Mouse (Mus musculus) CH12.LX (cell line): ENCODE results near the gene 1110008L16Rik. TPM values are rescaled to one million over a fixed set of nuclear protein-coding genes. Genes with fewer than 3 reads are reported as not detected.

Experiments
- DNase-seq: peaks from one replicate; pipeline ENCODE4 v3.0.0-alpha.2; 2013; ENCODE audit errors: extremely low read depth
- H3K27ac ChIP-seq: 2 replicates; pipeline ENCODE4 v1.5.1; 2012; ENCODE audit warnings: low read depth, mild to moderate bottlenecking, control low read depth, moderate library complexity; ENCODE audit not compliant: insufficient read depth
- H3K27me3 ChIP-seq: replicated peaks from 2 replicates; pipeline ENCODE3; 2012; ENCODE audit warnings: inconsistent platforms
- H3K36me3 ChIP-seq, 2 experiments: replicated peaks in 1 of 2; 2 replicates each; pipeline versions ENCODE3 to v1.6.1; 2012; ENCODE audit warnings: inconsistent platforms in 1 of 2, low read length in 1 of 2, mild to moderate bottlenecking in 1 of 2, mixed read lengths in 1 of 2, moderate library complexity in 1 of 2; ENCODE audit not compliant: control insufficient read depth in 1 of 2, insufficient read depth in 1 of 2
- H3K4me1 ChIP-seq, 2 experiments: 2 replicates each; pipeline ENCODE4 v1.6.1; 2012; ENCODE audit warnings: inconsistent platforms in 1 of 2, moderate library complexity in 1 of 2; ENCODE audit not compliant: insufficient read depth in 2 of 2, control insufficient read depth in 1 of 2
- H3K4me2 ChIP-seq: 2 replicates; pipeline ENCODE4 v1.6.1; 2012; ENCODE audit warnings: low read depth, mild to moderate bottlenecking, control low read depth; ENCODE audit not compliant: poor library complexity, insufficient read depth, severe bottlenecking
- H3K4me3 ChIP-seq, 3 experiments: fragments of 150-350 bp in 1 of 3; sonication (generic) in 1 of 3; replicated peaks in 1 of 3; 2 replicates each; pipeline versions ENCODE3 to v1.5.1; 2011 to 2012; ENCODE audit warnings: low read depth in 2 of 3, low read length in 2 of 3, mild to moderate bottlenecking in 2 of 3, moderate library complexity in 2 of 3, control low read depth in 1 of 3, improper control_type of control experiment in 1 of 3, inconsistent platforms in 1 of 3, mixed read lengths in 1 of 3; ENCODE audit not compliant: poor library complexity in 1 of 3
- H3K79me2 ChIP-seq: replicated peaks from 2 replicates; pipeline ENCODE4 v1.6.1; 2012; ENCODE audit warnings: mild to moderate bottlenecking, moderate library complexity; ENCODE audit not compliant: control insufficient read depth, poor library complexity, insufficient read depth, severe bottlenecking; ENCODE audit errors: extremely low read depth
- H3K9ac ChIP-seq: 2 replicates; pipeline ENCODE4 v1.6.1; 2012; ENCODE audit warnings: low read depth, mild to moderate bottlenecking, control low read depth, moderate library complexity; ENCODE audit not compliant: insufficient read depth
- H3K9me3 ChIP-seq: replicated peaks from 2 replicates; pipeline ENCODE3; 2012; ENCODE audit warnings: low read length, inconsistent platforms, mixed read lengths
- BHLHE40 ChIP-seq: IDR thresholded peaks from 2 replicates; pipeline ENCODE4 v1.6.1; 2011; ENCODE audit warnings: mild to moderate bottlenecking, low read depth, low read length, improper control_type of control experiment
- CHD2 ChIP-seq: IDR thresholded peaks from 2 replicates; pipeline ENCODE4 v1.6.1; 2011; ENCODE audit warnings: low read length, improper control_type of control experiment
- ELF1 ChIP-seq: IDR thresholded peaks from 2 replicates; pipeline ENCODE4 v1.6.1; 2014; ENCODE audit warnings: low read depth, mild to moderate bottlenecking, inconsistent platforms, low read length, improper control_type of control experiment
- GABPA ChIP-seq: IDR thresholded peaks from 2 replicates; pipeline ENCODE4 v1.6.1; 2012; ENCODE audit warnings: low read depth, low read length, improper control_type of control experiment, inconsistent platforms; ENCODE audit not compliant: insufficient replicate concordance
- IRF4 ChIP-seq: IDR thresholded peaks from 2 replicates; pipeline ENCODE4 v1.6.1; 2014; ENCODE audit warnings: low read depth, mild to moderate bottlenecking, inconsistent platforms, low read length, improper control_type of control experiment
- JUND ChIP-seq: conservative IDR thresholded peaks from 2 replicates; pipeline ENCODE4 v1.6.1; 2011; ENCODE audit warnings: low read depth, low read length, improper control_type of control experiment
- MAZ ChIP-seq: IDR thresholded peaks from 2 replicates; pipeline ENCODE4 v1.6.1; 2012; ENCODE audit warnings: low read depth, mild to moderate bottlenecking, inconsistent platforms, low read length, improper control_type of control experiment, moderate library complexity
- POLR2AphosphoS2 ChIP-seq: IDR thresholded peaks from 2 replicates; pipeline ENCODE4 v1.6.1; 2011; ENCODE audit warnings: low read depth, low read length, improper control_type of control experiment
- RAD21 ChIP-seq: IDR thresholded peaks from 2 replicates; pipeline ENCODE4 v1.6.1; 2011; ENCODE audit warnings: low read depth, mild to moderate bottlenecking, low read length, improper control_type of control experiment, moderate library complexity
- RCOR1 ChIP-seq: conservative IDR thresholded peaks from 2 replicates; pipeline ENCODE4 v1.6.1; 2012; ENCODE audit warnings: low read depth, mild to moderate bottlenecking, inconsistent platforms, low read length, improper control_type of control experiment
- SIN3A ChIP-seq: IDR thresholded peaks from 2 replicates; pipeline ENCODE4 v1.6.1; 2012; ENCODE audit warnings: low read length, improper control_type of control experiment, inconsistent platforms
- SMC3 ChIP-seq: IDR thresholded peaks from 2 replicates; pipeline ENCODE4 v1.6.1; 2011; ENCODE audit warnings: low read depth, low read length, improper control_type of control experiment
- TBP ChIP-seq: conservative IDR thresholded peaks from 2 replicates; pipeline ENCODE4 v1.6.1; 2011; ENCODE audit warnings: low read depth, low read length, improper control_type of control experiment
- TCF12 ChIP-seq: IDR thresholded peaks from 2 replicates; pipeline ENCODE4 v1.6.1; 2014; ENCODE audit warnings: low read depth, mild to moderate bottlenecking, inconsistent platforms, low read length, improper control_type of control experiment
- USF2 ChIP-seq: conservative IDR thresholded peaks from 2 replicates; pipeline ENCODE4 v1.6.1; 2011; ENCODE audit warnings: low read depth, low read length, improper control_type of control experiment
- ZKSCAN1 ChIP-seq: IDR thresholded peaks from 2 replicates; pipeline ENCODE4 v1.6.1; 2012; ENCODE audit warnings: low read depth, inconsistent platforms, low read length, improper control_type of control experiment, borderline replicate concordance
- ZNF384 ChIP-seq: IDR thresholded peaks from 2 replicates; pipeline ENCODE4 v1.6.1; 2012; ENCODE audit warnings: low read depth, low read length, improper control_type of control experiment, inconsistent platforms
- dilution Hi-C: fragments of 300-500 bp; cut with MboI; formaldehyde crosslinking; loops from 2 replicates; pipeline ENCODE4 v1.14.3; 2020; ENCODE audit warnings: low sequenced_read_pairs; ENCODE audit not compliant: extremely low pct_unique_long_range_greater_than_20kb, extremely low pct_ligation_motif_present
- in situ Hi-C: fragments of 300-500 bp; cut with MboI; formaldehyde crosslinking; loops from 3 replicates; pipeline ENCODE4 v1.14.3; 2019; ENCODE audit warnings: low sequenced_read_pairs, low pct_ligation_motif_present, low pct_unique_long_range_greater_than_20kb, mixed read lengths
- polyA plus RNA-seq: library from polyadenylated mRNA; unstranded; fragments of >175 nt; gene quantifications from 2 replicates; pipeline ENCODE4 v1.2.1, GENCODE M21; 2012; ENCODE audit warnings: low read depth; ENCODE audit not compliant: insufficient read length
- total RNA-seq, 2 experiments: library from RNA; depleted of rRNA; stranded (reverse); fragments of 300-350 nt in 1 of 2; fragments of >200 nt in 1 of 2; gene quantifications; 2 replicates each; pipeline ENCODE4 v1.2.3; 2012 to 2014

The 1110008L16Rik gene
- total and polyA plus RNA-seq, 3 experiments = 25.7 to 32.6 (median 28.9) TPM

DNA sequence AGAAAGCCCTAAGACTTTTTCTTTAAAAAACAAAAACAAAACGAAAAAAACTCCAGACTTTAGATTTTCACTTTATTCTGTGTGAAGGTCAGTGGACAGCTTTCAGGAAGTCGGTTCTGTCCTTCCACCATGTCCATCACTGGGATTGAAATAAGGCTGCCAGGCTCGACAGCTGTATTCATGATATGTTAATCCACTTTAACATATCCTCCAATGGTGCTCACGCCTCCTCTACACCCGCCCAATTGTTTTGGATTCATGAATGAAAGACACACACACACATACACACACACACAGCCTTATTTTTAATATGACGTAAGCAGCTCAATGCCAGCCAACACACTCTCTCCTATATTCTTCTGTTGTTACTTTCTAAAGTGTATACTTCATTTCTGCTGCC lies 8.2 kb downstream of the 1110008L16Rik start:
- Histone ChIP-seq H3K9me3 (no peaks in the 10 kb centered on the region), H3K9ac (no peak overlapping the region), H3K4me2 (no peak overlapping the region), H3K27me3 (no peaks in the 10 kb centered on the region), H3K4me1 (peaks cover 0 to 14% of the 10 kb centered on the region in 2 experiments; a peak in 2 of 4 replicates), H3K4me3 (no peak overlapping the region), H3K36me3 (peaks cover 23 to 61% of the 10 kb centered on the region in 2 experiments)
- DNase-seq = no peak
- in situ Hi-C loops = no loop called here
- dilution Hi-C loops = no loop called here
- TF ChIP-seq SMC3 (no peak), USF2 (no peak), SIN3A (no peak), RAD21 (no peak), RCOR1 (no peak), BHLHE40 (no peak), POLR2AphosphoS2 (no peak), TCF12 (no peak), JUND (no peak), ZKSCAN1 (no peak), ELF1 (no peak)
- TF ChIP-seq, all 38 proteins: peak for 0
- no peak overlapping the region for H3K27ac ChIP-seq
- peaks cover 23% of the 10 kb centered on the region for H3K79me2 ChIP-seq

DNA sequence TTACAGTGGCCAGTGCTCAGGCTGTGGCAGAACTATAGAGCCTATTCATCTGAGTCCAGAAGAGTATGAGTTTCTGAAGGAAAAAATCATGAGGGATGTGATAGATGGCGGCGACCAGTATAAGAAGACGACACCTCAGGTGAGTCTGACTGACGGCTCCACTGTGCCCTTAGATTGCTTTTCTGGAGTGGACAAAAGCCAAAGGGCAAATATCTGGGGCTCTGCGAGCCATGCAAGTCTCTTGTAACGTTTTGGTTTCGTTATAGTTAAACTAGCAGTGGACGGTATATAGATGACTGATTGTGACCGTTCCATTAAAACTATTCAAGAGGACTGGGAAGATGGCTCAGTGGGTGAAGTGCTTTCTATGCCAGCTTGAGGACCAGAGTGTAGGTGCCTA lies 9.4 kb downstream of the 1110008L16Rik start:
- Histone ChIP-seq H3K36me3 (peaks cover 23 to 68% of the 10 kb centered on the region in 2 experiments), H3K4me2 (no peak overlapping the region), H3K27ac (no peak overlapping the region), H3K27me3 (no peaks in the 10 kb centered on the region), H3K4me3 (no peak overlapping the region), H3K9me3 (no peaks in the 10 kb centered on the region), H3K9ac (no peak overlapping the region), H3K4me1 (peaks cover 0 to 14% of the 10 kb centered on the region in 2 experiments; a peak in 2 of 4 replicates), H3K79me2 (peaks cover 18% of the 10 kb centered on the region)
- dilution Hi-C loops = no loop called here
- no peak for DNase-seq
- in situ Hi-C loops = no loop called here
- TF ChIP-seq IRF4 (no peak), USF2 (no peak), ZNF384 (no peak), GABPA (no peak), TBP (no peak), POLR2AphosphoS2 (no peak), MAZ (no peak), RCOR1 (no peak), CHD2 (no peak), JUND (no peak)
